Mouse (Mus musculus) C2C12 (cell line): Measurements from ENCODE around the gene Bcan. TPM values are rescaled to one million over a fixed set of nuclear protein-coding genes. Genes with fewer than 3 reads are reported as not detected.

Experiments
- H3K27me3 ChIP-seq: one replicate; pipeline ENCODE4 v1.6.1; 2011; ENCODE audit not compliant: control insufficient read depth, insufficient read depth, insufficient read length
- H3K36me3 ChIP-seq: one replicate; pipeline ENCODE4 v1.6.1; 2011; ENCODE audit not compliant: control insufficient read depth, insufficient read depth
- H3K4me3 ChIP-seq: one replicate; pipeline ENCODE4 v1.5.1; 2011; ENCODE audit warnings: mild to moderate bottlenecking, control low read depth; ENCODE audit not compliant: poor library complexity, insufficient read depth, severe bottlenecking
- H3K79me2 ChIP-seq: one replicate; pipeline ENCODE4 v1.6.1; 2011; ENCODE audit not compliant: control insufficient read depth, insufficient read depth
- H3K79me3 ChIP-seq: one replicate; pipeline ENCODE4 v1.6.1; 2011; ENCODE audit warnings: low read depth, control low read depth
- H3ac ChIP-seq: one replicate; pipeline ENCODE3; 2011; ENCODE audit warnings: low read depth; ENCODE audit not compliant: control insufficient read depth, insufficient read length
- CEBPB ChIP-seq: IDR thresholded peaks from one replicate; pipeline ENCODE4 v1.6.1; 2011; ENCODE audit warnings: low read depth, mild to moderate bottlenecking, control low read depth, moderate library complexity
- CTCF ChIP-seq: IDR thresholded peaks from one replicate; pipeline ENCODE4 v1.5.1; 2011; ENCODE audit not compliant: control insufficient read depth, insufficient read depth, insufficient read length
- FOSL1 ChIP-seq: IDR thresholded peaks from one replicate; pipeline ENCODE4 v1.8.0; 2011; ENCODE audit warnings: mild to moderate bottlenecking, low read length; ENCODE audit not compliant: poor library complexity, insufficient read depth, severe bottlenecking
- MAX ChIP-seq: IDR thresholded peaks from one replicate; pipeline ENCODE4 v1.6.1; 2011; ENCODE audit warnings: mild to moderate bottlenecking, control low read depth
- MYOD1 ChIP-seq: IDR thresholded peaks from one replicate; pipeline ENCODE4 v1.6.1; 2011; ENCODE audit warnings: low read depth; ENCODE audit not compliant: control insufficient read depth, insufficient read length
- MYOG ChIP-seq: IDR thresholded peaks from one replicate; pipeline ENCODE4 v1.6.1; 2011; ENCODE audit not compliant: control insufficient read depth, insufficient read length; ENCODE audit errors: extremely low read depth
- USF1 ChIP-seq: IDR thresholded peaks from one replicate; pipeline ENCODE4 v1.6.1; 2011; ENCODE audit warnings: low read depth, mild to moderate bottlenecking, control low read depth, moderate library complexity
- polyA plus RNA-seq: library from polyadenylated mRNA; unstranded; fragments of >200 nt; fragmentation: generic; extraction: Trizol; gene quantifications from one replicate; pipeline ENCODE4 v1.2.1, GENCODE M21; 2012; ENCODE audit warnings: missing spikeins

The Bcan gene
- polyA plus RNA-seq, 1 experiment, result 0.15 TPM

- Histone ChIP-seq H3K79me3 (no peaks in the 10 kb centered on the region), H3K27me3 (peaks cover 54% of the 10 kb centered on the region), H3K79me2 (no peaks in the 10 kb centered on the region), H3K4me3 (no peak overlapping the region), H3K36me3 (no peaks in the 10 kb centered on the region), H3ac (no peak overlapping the region)
- no peak for TF ChIP-seq MYOG
- no peak for TF ChIP-seq MYOD1
- TF ChIP-seq USF1, result no peak
- no peak for TF ChIP-seq CEBPB
- TF ChIP-seq CTCF, result no peak
- no peak for TF ChIP-seq FOSL1
- no peak for TF ChIP-seq MAX
Measured at GRCm38 (mm10) chr3:87995331-87995730, 4.7 kb downstream of the Bcan start.

DNA sequence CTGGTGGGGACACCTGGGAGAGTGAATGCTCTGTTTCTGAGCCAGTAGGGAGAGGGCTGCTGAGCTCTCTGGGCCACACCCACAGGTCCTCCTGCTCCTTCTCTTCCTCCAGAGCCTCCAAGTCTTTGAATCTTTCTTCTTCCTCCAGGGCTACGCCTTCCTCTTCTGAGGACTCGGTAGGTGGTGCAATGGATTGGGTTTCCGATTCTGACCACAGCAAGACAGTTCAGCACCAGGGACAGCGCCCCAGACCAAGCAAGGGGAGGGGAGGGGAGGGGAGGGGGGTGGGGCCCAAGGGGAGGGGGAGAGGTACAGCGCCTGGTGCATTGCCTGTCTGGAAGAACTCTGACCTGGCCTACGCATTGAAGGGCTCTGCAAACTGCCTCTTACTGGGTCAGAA is 6.6 kb downstream of the Bcan start:
- Histone ChIP-seq H3ac (no peak overlapping the region), H3K27me3 (peaks cover 35% of the 10 kb centered on the region), H3K36me3 (no peaks in the 10 kb centered on the region), H3K79me3 (no peaks in the 10 kb centered on the region), H3K4me3 (no peak overlapping the region), H3K79me2 (no peaks in the 10 kb centered on the region)
- TF ChIP-seq FOSL1 (no peak), MYOG (no peak), MYOD1 (no peak), CEBPB (no peak), MAX (no peak), CTCF (no peak), USF1 (no peak)

- Histone ChIP-seq H3K36me3 (no peaks in the 10 kb centered on the region), H3ac (no peak overlapping the region), H3K79me3 (no peaks in the 10 kb centered on the region), H3K4me3 (no peak overlapping the region), H3K27me3 (peaks cover under 1% of the 10 kb centered on the region), H3K79me2 (no peaks in the 10 kb centered on the region)
- no peak for TF ChIP-seq USF1
- TF ChIP-seq MYOD1, result no peak
- no peak for TF ChIP-seq CEBPB
- no peak for TF ChIP-seq MAX
- TF ChIP-seq FOSL1, result no peak
- no peak for TF ChIP-seq CTCF
- no peak for TF ChIP-seq MYOG
Measured at GRCm38 (mm10) chr3:87989935-87990334, 10.1 kb downstream of the Bcan start.

GRCm38 (mm10) chr3:87988068-87988467 is 12.0 kb downstream of the Bcan start:
- TF ChIP-seq MAX (no peak), CEBPB (no peak), MYOG (no peak), CTCF (no peak), USF1 (no peak), FOSL1 (no peak), MYOD1 (no peak)
- Histone ChIP-seq H3K4me3 (no peak overlapping the region), H3K27me3 (no peaks in the 10 kb centered on the region), H3K36me3 (no peaks in the 10 kb centered on the region), H3ac (no peak overlapping the region), H3K79me3 (no peaks in the 10 kb centered on the region), H3K79me2 (no peaks in the 10 kb centered on the region)

DNA sequence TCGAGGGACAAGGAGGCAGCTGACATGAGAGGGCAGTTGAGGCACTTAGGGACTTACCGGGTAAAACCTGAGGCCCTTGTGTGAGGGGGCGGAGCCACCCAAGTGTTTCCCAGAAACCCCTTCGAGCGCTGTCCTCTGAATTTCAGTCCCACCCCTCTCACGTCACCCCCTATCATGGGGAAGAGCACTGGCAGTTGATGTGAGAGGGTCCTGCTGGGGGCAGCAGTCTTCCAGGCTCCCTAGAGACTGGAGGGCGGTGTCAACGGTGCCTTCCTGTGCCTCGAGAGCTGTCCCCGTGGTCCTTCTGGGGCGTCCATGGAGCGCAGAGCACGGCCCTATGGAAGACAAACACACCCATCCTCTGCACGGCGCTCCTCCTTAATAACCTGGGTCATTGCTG is 12.4 kb downstream of the Bcan start:
- TF ChIP-seq CTCF (no peak), FOSL1 (no peak), MYOG (no peak), USF1 (no peak), CEBPB (no peak), MAX (no peak), MYOD1 (no peak)
- no peaks in the 10 kb centered on the region for H3K27me3 ChIP-seq
- no peaks in the 10 kb centered on the region for H3K79me3 ChIP-seq
- H3K4me3 ChIP-seq, result no peak overlapping the region
- no peak overlapping the region for H3ac ChIP-seq
- H3K36me3 ChIP-seq, result no peaks in the 10 kb centered on the region
- H3K79me2 ChIP-seq, result no peaks in the 10 kb centered on the region

- Histone ChIP-seq H3K79me2 (no peaks in the 10 kb centered on the region), H3K79me3 (no peaks in the 10 kb centered on the region), H3K27me3 (no peaks in the 10 kb centered on the region), H3K36me3 (no peaks in the 10 kb centered on the region), H3ac (no peak overlapping the region), H3K4me3 (no peak overlapping the region)
- TF ChIP-seq USF1, result no peak
- no peak for TF ChIP-seq MAX
- peak; percentile 7 for TF ChIP-seq MYOD1
- TF ChIP-seq FOSL1, result peak; percentile 28
- TF ChIP-seq CTCF, result peak; percentile 83
Measured at GRCm38 (mm10) chr3:87986868-87987267, 13.2 kb downstream of the Bcan start.
